Mouse (Mus musculus): ENCODE data around the gene Nxpe3. TPM values are rescaled to one million over a fixed set of nuclear protein-coding genes. Genes with fewer than 3 reads are reported as not detected.

Gene Nxpe3
- polyA plus RNA-seq, 1 experiment = 1.3 TPM

- no peak for TF ChIP-seq CTCF (IDR thresholded peaks at IDR 0.05; ENCODE audit: extremely low read depth, insufficient read length, insufficient replicate concordance, low read depth, low read length)
- peak; percentile 99 for TF ChIP-seq POLR2A (IDR thresholded peaks at IDR 0.05; ENCODE audit: low read depth, low read length)
- WGBS = under 1% methylated on average over 67 of the region's 67 CpGs
- Histone ChIP-seq H3K27ac (ENCODE audit: insufficient read depth, low read depth, low read length) (peak overlapping the region; percentile 89), H3K4me1 (ENCODE audit: control insufficient read depth, insufficient read depth, insufficient read length, low read length) (peaks cover 9% of the 10 kb centered on the region), H3K27me3 (ENCODE audit: control insufficient read depth, insufficient read depth, low read length) (no peaks in the 10 kb centered on the region), H3K4me3 (ENCODE audit: low read depth, low read length) (peak overlapping the region; percentile 96), H3K36me3 (ENCODE audit: control insufficient read depth, insufficient read depth, low read length) (peaks cover 17% of the 10 kb centered on the region)
Observed at GRCm38 (mm10) chr16:55821997-55822740, 72.9 kb downstream of the Nxpe3 start.

GRCm38 (mm10) chr16:55821571-55821981, 73.5 kb downstream of the Nxpe3 start:
- WGBS = under 1% methylated on average over 39 of the region's 40 CpGs
- Histone ChIP-seq H3K27ac (ENCODE audit: insufficient read depth, low read depth, low read length) (peak overlapping the region; percentile 89), H3K4me3 (ENCODE audit: low read depth, low read length) (peak overlapping the region; percentile 96), H3K27me3 (ENCODE audit: control insufficient read depth, insufficient read depth, low read length) (no peaks in the 10 kb centered on the region), H3K4me1 (ENCODE audit: control insufficient read depth, insufficient read depth, insufficient read length, low read length) (peaks cover 9% of the 10 kb centered on the region), H3K36me3 (ENCODE audit: control insufficient read depth, insufficient read depth, low read length) (peaks cover 21% of the 10 kb centered on the region)
- TF ChIP-seq CTCF (IDR thresholded peaks at IDR 0.05; ENCODE audit: extremely low read depth, insufficient read length, insufficient replicate concordance, low read depth, low read length) = no peak
- no peak for TF ChIP-seq POLR2A (IDR thresholded peaks at IDR 0.05; ENCODE audit: low read depth, low read length)

- peak overlapping the region; percentile 96 for H3K4me3 ChIP-seq (ENCODE audit: low read depth, low read length)
- H3K4me1 ChIP-seq (ENCODE audit: control insufficient read depth, insufficient read depth, insufficient read length, low read length) = peaks cover 10% of the 10 kb centered on the region
- peak overlapping the region; percentile 89 for H3K27ac ChIP-seq (ENCODE audit: insufficient read depth, low read depth, low read length)
- TF ChIP-seq POLR2A (IDR thresholded peaks at IDR 0.05; ENCODE audit: low read depth, low read length) (no peak), CTCF (IDR thresholded peaks at IDR 0.05; ENCODE audit: extremely low read depth, insufficient read length, insufficient replicate concordance, low read depth, low read length) (no peak)
- H3K27me3 ChIP-seq (ENCODE audit: control insufficient read depth, insufficient read depth, low read length) = no peaks in the 10 kb centered on the region
- peaks cover 24% of the 10 kb centered on the region for H3K36me3 ChIP-seq (ENCODE audit: control insufficient read depth, insufficient read depth, low read length)
- 2% methylated on average over 20 of the region's 20 CpGs for WGBS
Observed at GRCm38 (mm10) chr16:55820916-55821570, 74.0 kb downstream of the Nxpe3 start.

GRCm38 (mm10) chr16:55820161-55820915, 74.7 kb downstream of the Nxpe3 start:
- peak overlapping the region; percentile 96 for H3K4me3 ChIP-seq (ENCODE audit: low read depth, low read length)
- no peaks in the 10 kb centered on the region for H3K27me3 ChIP-seq (ENCODE audit: control insufficient read depth, insufficient read depth, low read length)
- peaks cover 16% of the 10 kb centered on the region for H3K4me1 ChIP-seq (ENCODE audit: control insufficient read depth, insufficient read depth, insufficient read length, low read length)
- peaks cover 31% of the 10 kb centered on the region for H3K36me3 ChIP-seq (ENCODE audit: control insufficient read depth, insufficient read depth, low read length)
- TF ChIP-seq CTCF (IDR thresholded peaks at IDR 0.05; ENCODE audit: extremely low read depth, insufficient read length, insufficient replicate concordance, low read depth, low read length) (no peak), POLR2A (IDR thresholded peaks at IDR 0.05; ENCODE audit: low read depth, low read length) (no peak)
- H3K27ac ChIP-seq (ENCODE audit: insufficient read depth, low read depth, low read length) = peak overlapping the region; percentile 89
- 8% methylated on average over 13 of the region's 13 CpGs for whole genome bisulfite sequencing

GRCm38 (mm10) chr16:55819186-55819861, 75.8 kb downstream of the Nxpe3 start:
- H3K4me3 ChIP-seq (ENCODE audit: low read depth, low read length) = peak overlapping the region; percentile 85
- H3K27ac ChIP-seq (ENCODE audit: insufficient read depth, low read depth, low read length) = peak overlapping the region; percentile 74
- H3K36me3 ChIP-seq (ENCODE audit: control insufficient read depth, insufficient read depth, low read length) = peaks cover 41% of the 10 kb centered on the region
- peaks cover 15% of the 10 kb centered on the region for H3K4me1 ChIP-seq (ENCODE audit: control insufficient read depth, insufficient read depth, insufficient read length, low read length)
- H3K27me3 ChIP-seq (ENCODE audit: control insufficient read depth, insufficient read depth, low read length) = no peaks in the 10 kb centered on the region
- 10% methylated on average over 15 of the region's 15 CpGs for WGBS
- TF ChIP-seq POLR2A (IDR thresholded peaks at IDR 0.05; ENCODE audit: low read depth, low read length) (0 out of 2 replicates have a peak, but pooled peaks have one; percentile 16), CTCF (IDR thresholded peaks at IDR 0.05; ENCODE audit: extremely low read depth, insufficient read length, insufficient replicate concordance, low read depth, low read length) (no peak)

- TF ChIP-seq CTCF (IDR thresholded peaks at IDR 0.05; ENCODE audit: extremely low read depth, insufficient read length, insufficient replicate concordance, low read depth, low read length) = no peak
- Histone ChIP-seq H3K4me3 (ENCODE audit: low read depth, low read length) (peak overlapping the region; percentile 57), H3K36me3 (ENCODE audit: control insufficient read depth, insufficient read depth, low read length) (peaks cover 53% of the 10 kb centered on the region), H3K27ac (ENCODE audit: insufficient read depth, low read depth, low read length) (peak overlapping the region; percentile 57), H3K27me3 (ENCODE audit: control insufficient read depth, insufficient read depth, low read length) (no peaks in the 10 kb centered on the region), H3K4me1 (ENCODE audit: control insufficient read depth, insufficient read depth, insufficient read length, low read length) (peaks cover 13% of the 10 kb centered on the region)
- WGBS = 30% methylated on average over 28 of the region's 28 CpGs
Observed at GRCm38 (mm10) chr16:55817717-55818515, 77.2 kb downstream of the Nxpe3 start.
